Mouse (Mus musculus): ENCODE results near the gene Hbb-bh2.
"Not testable (repeated sequence)": the region's sequence is repeated elsewhere in the genome, so short reads cannot be mapped to it uniquely, and the experiment has no call there.

Hbb-bh2 gene

DNA sequence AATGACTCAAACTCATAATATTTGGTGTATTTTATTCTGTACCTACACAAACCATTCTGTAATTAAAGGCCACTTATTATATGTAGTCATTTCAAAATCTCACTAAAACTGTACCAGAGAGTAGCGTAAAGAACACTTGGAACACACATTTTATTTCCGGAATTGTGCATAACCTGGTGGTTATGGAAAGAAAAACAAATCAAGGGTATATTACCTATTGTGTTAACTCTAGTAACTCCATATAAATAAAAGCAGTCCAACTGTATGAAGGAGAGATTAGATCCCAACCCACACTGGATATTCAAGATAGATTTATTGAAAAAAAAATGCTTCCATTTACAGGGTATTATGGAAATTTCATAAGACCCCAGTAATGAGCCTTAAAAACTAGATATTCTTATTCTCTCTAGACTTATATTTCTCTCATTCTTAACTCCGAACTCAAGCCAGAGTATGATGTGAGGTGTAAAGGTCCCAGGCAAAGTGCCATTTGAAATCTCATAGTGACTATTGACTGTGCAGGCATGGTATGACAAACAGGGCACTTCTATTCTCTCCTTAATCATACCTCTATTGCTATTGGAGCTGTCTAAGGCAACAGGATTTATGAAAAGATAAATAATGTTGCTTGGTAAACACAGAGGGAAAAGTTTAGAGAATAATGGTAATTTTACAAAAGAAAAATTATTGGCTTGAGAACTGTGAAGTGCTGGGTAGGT is 14.6 kb downstream of the Hbb-bh2 start:
- no peaks in the 10 kb centered on the region for H3K9me3 ChIP-seq (ENCODE audit: low read length)
- H3K36me3 ChIP-seq (ENCODE audit: insufficient read depth, low read length): no peaks in the 10 kb centered on the region
- H3K27me3 ChIP-seq (ENCODE audit: insufficient read depth, low read length): no peaks in the 10 kb centered on the region
- H3K4me3 ChIP-seq (replicated peaks; ENCODE audit: low read length): no peak overlapping the region
- H3K4me1 ChIP-seq (replicated peaks; ENCODE audit: low read depth, low read length): no peaks in the 10 kb centered on the region
- TF ChIP-seq CTCF (conservative IDR thresholded peaks at IDR 0.05; ENCODE audit: low read length) (no peak), NANOG (IDR thresholded peaks at IDR 0.05; ENCODE audit: borderline replicate concordance, low read length) (no peak), POU5F1 (IDR thresholded peaks at IDR 0.05; ENCODE audit: borderline replicate concordance, low read length) (no peak)

- Histone ChIP-seq H3K4me1 (replicated peaks; ENCODE audit: low read depth, low read length) (no peaks in the 10 kb centered on the region), H3K36me3 (ENCODE audit: insufficient read depth, low read length) (no peaks in the 10 kb centered on the region)
- TF ChIP-seq POU5F1 (IDR thresholded peaks at IDR 0.05; ENCODE audit: borderline replicate concordance, low read length): no peak
- no peak for TF ChIP-seq CTCF (conservative IDR thresholded peaks at IDR 0.05; ENCODE audit: low read length)
- no peak for TF ChIP-seq NANOG (IDR thresholded peaks at IDR 0.05; ENCODE audit: borderline replicate concordance, low read length)
Observed at GRCm38 (mm10) chr7:103824597-103824996, 15.7 kb downstream of the Hbb-bh2 start.

GRCm38 (mm10) chr7:103815085-103815484 is 25.2 kb downstream of the Hbb-bh2 start:
- H3K4me3 ChIP-seq (replicated peaks; ENCODE audit: low read length); H3K27me3 ChIP-seq (ENCODE audit: insufficient read depth, low read length); H3K36me3 ChIP-seq (ENCODE audit: insufficient read depth, low read length); H3K9me3 ChIP-seq (ENCODE audit: low read length); H3K4me1 ChIP-seq (replicated peaks; ENCODE audit: low read depth, low read length): not testable (repeated sequence)

More at GRCm38 (mm10) chr7:103824597-103824996, 15.7 kb downstream of the Hbb-bh2 start:
- H3K4me3 ChIP-seq (replicated peaks; ENCODE audit: low read length): no peak overlapping the region
- no peaks in the 10 kb centered on the region for H3K9me3 ChIP-seq (ENCODE audit: low read length)
- no peaks in the 10 kb centered on the region for H3K27me3 ChIP-seq (ENCODE audit: insufficient read depth, low read length)

DNA sequence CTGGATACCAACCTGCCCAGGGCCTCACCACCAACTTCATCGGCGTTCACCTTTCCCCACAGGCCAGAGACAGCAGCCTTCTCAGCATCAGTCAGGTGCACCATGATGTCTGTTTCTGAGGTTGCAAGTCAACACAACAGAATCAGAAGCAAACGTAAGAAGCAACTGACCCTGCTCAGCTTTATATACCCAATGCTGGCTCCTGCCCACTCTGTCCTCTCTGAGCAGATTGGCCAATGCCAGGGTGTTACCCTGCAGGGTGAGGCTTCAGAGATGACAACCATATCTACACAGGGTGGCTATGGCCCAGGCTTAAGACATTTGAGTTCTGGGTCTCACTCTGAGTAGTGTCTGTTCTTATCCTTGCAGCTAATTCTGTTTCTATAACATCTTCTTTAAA is 26.6 kb downstream of the Hbb-bh2 start, which contains the start of gene Hbb-bt:
Gene Hbb-bt, minus strand, starts transcription at position 231 of the 400 bp plus-strand sequence.
- TF ChIP-seq POU5F1 (IDR thresholded peaks at IDR 0.05; ENCODE audit: borderline replicate concordance, low read length) (no peak), CTCF (conservative IDR thresholded peaks at IDR 0.05; ENCODE audit: low read length) (no peak), NANOG (IDR thresholded peaks at IDR 0.05; ENCODE audit: borderline replicate concordance, low read length) (no peak)
- H3K4me1 ChIP-seq (replicated peaks; ENCODE audit: low read depth, low read length): no peaks in the 10 kb centered on the region
- no peaks in the 10 kb centered on the region for H3K9me3 ChIP-seq (ENCODE audit: low read length)

DNA sequence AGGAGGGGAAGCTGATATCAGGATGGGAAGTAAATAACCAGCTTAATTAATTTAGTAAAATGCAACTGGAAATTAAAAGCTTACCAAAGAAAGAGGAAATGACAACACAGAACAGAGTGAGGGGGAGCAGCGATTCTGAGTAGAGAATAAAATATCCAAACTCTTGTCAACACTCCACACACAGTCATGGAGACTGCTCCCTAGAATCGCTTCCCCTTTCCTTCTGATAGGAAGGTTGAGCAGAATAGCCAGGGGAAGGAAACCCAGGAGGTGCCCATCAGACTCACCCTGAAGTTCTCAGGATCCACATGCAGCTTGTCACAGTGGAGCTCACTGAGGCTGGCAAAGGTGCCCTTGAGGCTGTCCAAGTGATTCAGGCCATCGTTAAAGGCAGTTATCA is 27.2 kb downstream of the Hbb-bh2 start:
- not testable (repeated sequence) for H3K4me3 ChIP-seq (replicated peaks; ENCODE audit: low read length); H3K36me3 ChIP-seq (ENCODE audit: insufficient read depth, low read length); H3K4me1 ChIP-seq (replicated peaks; ENCODE audit: low read depth, low read length); H3K9me3 ChIP-seq (ENCODE audit: low read length); H3K27me3 ChIP-seq (ENCODE audit: insufficient read depth, low read length)

More for the DNA sequence above, 26.6 kb downstream of the Hbb-bh2 start, which contains the start of gene Hbb-bt:
- Histone ChIP-seq H3K27me3 (ENCODE audit: insufficient read depth, low read length) (no peaks in the 10 kb centered on the region), H3K36me3 (ENCODE audit: insufficient read depth, low read length) (no peaks in the 10 kb centered on the region), H3K4me3 (replicated peaks; ENCODE audit: low read length) (no peak within 1 kb of the TSS)

DNA sequence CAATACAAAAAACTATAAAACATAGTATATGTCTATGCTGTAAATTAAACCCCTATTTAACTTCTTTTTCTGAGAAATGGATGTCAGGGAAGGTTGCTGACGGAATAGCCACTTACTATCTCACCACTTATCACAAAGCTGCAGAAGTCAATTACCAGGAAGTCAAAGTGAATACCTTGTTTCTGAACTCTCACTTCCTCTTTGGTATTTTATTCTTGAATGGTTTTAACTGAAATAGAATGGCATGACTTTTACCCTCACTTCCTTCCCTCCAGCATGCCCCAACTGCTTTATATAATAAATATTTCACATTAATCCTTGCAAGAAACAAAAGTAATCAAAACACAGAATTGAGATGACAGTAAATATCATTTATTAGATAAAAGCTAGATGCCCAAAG is 28.1 kb downstream of the Hbb-bh2 start:
- TF ChIP-seq NANOG (IDR thresholded peaks at IDR 0.05; ENCODE audit: borderline replicate concordance, low read length) (no peak), CTCF (conservative IDR thresholded peaks at IDR 0.05; ENCODE audit: low read length) (no peak), POU5F1 (IDR thresholded peaks at IDR 0.05; ENCODE audit: borderline replicate concordance, low read length) (no peak)
- H3K36me3 ChIP-seq (ENCODE audit: insufficient read depth, low read length): no peaks in the 10 kb centered on the region

DNA sequence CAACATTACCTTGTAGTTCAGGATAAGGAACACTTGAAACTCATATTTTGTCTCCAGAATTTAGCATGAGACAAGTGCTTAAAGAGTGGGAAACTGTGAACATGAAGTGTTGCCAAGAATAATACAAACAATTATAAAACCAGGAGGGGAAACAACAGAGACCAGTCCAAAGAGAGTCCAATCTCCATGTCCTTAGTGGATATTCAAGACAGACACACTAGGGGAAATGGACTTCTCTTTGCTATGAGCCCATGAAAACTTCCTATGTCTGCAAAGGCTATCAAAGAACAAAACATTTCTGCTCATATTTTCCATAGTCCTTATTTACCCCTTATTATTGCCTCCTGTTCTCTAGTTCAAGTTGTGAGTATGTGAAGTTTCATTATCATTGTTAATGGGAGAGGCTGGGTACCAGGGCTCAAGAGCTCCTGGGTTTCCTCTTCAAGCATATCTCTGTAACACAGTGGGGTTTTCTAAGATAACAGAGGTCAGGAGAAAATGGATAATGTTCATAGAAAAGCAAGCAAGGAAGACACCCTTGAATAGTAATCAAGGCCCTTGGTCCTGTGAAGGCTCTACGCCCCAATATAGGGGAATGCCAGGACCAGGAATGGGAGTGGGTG is 29.0 kb downstream of the Hbb-bh2 start:
- no peak for TF ChIP-seq CTCF (conservative IDR thresholded peaks at IDR 0.05; ENCODE audit: low read length)
- TF ChIP-seq NANOG (IDR thresholded peaks at IDR 0.05; ENCODE audit: borderline replicate concordance, low read length): no peak
- no peak for TF ChIP-seq POU5F1 (IDR thresholded peaks at IDR 0.05; ENCODE audit: borderline replicate concordance, low read length)
- Histone ChIP-seq H3K4me1 (replicated peaks; ENCODE audit: low read depth, low read length) (no peaks in the 10 kb centered on the region), H3K27me3 (ENCODE audit: insufficient read depth, low read length) (no peaks in the 10 kb centered on the region), H3K9me3 (ENCODE audit: low read length) (no peaks in the 10 kb centered on the region), H3K36me3 (ENCODE audit: insufficient read depth, low read length) (no peaks in the 10 kb centered on the region), H3K4me3 (replicated peaks; ENCODE audit: low read length) (no peak overlapping the region)

More for the DNA sequence above, 28.1 kb downstream of the Hbb-bh2 start:
- Histone ChIP-seq H3K27me3 (ENCODE audit: insufficient read depth, low read length) (no peaks in the 10 kb centered on the region), H3K9me3 (ENCODE audit: low read length) (no peaks in the 10 kb centered on the region), H3K4me3 (replicated peaks; ENCODE audit: low read length) (no peak overlapping the region), H3K4me1 (replicated peaks; ENCODE audit: low read depth, low read length) (no peaks in the 10 kb centered on the region)

- no peaks in the 10 kb centered on the region for H3K27me3 ChIP-seq (ENCODE audit: insufficient read depth, low read length)
- no peaks in the 10 kb centered on the region for H3K36me3 ChIP-seq (ENCODE audit: insufficient read depth, low read length)
- no peaks in the 10 kb centered on the region for H3K4me1 ChIP-seq (replicated peaks; ENCODE audit: low read depth, low read length)
- TF ChIP-seq NANOG (IDR thresholded peaks at IDR 0.05; ENCODE audit: borderline replicate concordance, low read length) (no peak), POU5F1 (IDR thresholded peaks at IDR 0.05; ENCODE audit: borderline replicate concordance, low read length) (no peak)
- no peak overlapping the region for H3K4me3 ChIP-seq (replicated peaks; ENCODE audit: low read length)
- no peaks in the 10 kb centered on the region for H3K9me3 ChIP-seq (ENCODE audit: low read length)
Observed at GRCm38 (mm10) chr7:103810746-103811145, 29.6 kb downstream of the Hbb-bh2 start.

- TF ChIP-seq CTCF (conservative IDR thresholded peaks at IDR 0.05; ENCODE audit: low read length): no peak
- no peak for TF ChIP-seq POU5F1 (IDR thresholded peaks at IDR 0.05; ENCODE audit: borderline replicate concordance, low read length)
- no peak for TF ChIP-seq NANOG (IDR thresholded peaks at IDR 0.05; ENCODE audit: borderline replicate concordance, low read length)
- Histone ChIP-seq H3K4me3 (replicated peaks; ENCODE audit: low read length) (no peak overlapping the region), H3K4me1 (replicated peaks; ENCODE audit: low read depth, low read length) (no peaks in the 10 kb centered on the region), H3K27me3 (ENCODE audit: insufficient read depth, low read length) (no peaks in the 10 kb centered on the region), H3K36me3 (ENCODE audit: insufficient read depth, low read length) (no peaks in the 10 kb centered on the region), H3K9me3 (ENCODE audit: low read length) (no peaks in the 10 kb centered on the region)
Observed at GRCm38 (mm10) chr7:103810296-103810695, 30.0 kb downstream of the Hbb-bh2 start.
